Mouse (Mus musculus): ENCODE data around the gene Ube2i. TPM values are rescaled to one million over a fixed set of nuclear protein-coding genes. Genes with fewer than 3 reads are reported as not detected.
A peak's percentile ranks its signal among the peaks of the same experiment; 100 is the strongest.

Ube2i gene
- polyA plus RNA-seq, 1 experiment from 2014 or later, result 478 TPM

GRCm38 (mm10) chr17:25288842-25289241 is 14.4 kb upstream of the Ube2i start:
- Histone ChIP-seq H3K4me2 (ENCODE audit: low read depth, low read length) (no peak overlapping the region), H3K36me3 (ENCODE audit: control insufficient read depth, insufficient read depth, low read length) (no peaks in the 10 kb centered on the region), H3K27me3 (replicated peaks; ENCODE audit: control insufficient read depth, insufficient read depth, low read length) (no peaks in the 10 kb centered on the region), H3K27ac (ENCODE audit: low read length) (no peak overlapping the region), H3K9ac (ENCODE audit: low read depth, low read length) (no peak overlapping the region), H3K4me1 (ENCODE audit: control insufficient read depth, insufficient read depth, low read length) (no peaks in the 10 kb centered on the region), H3K4me3 (ENCODE audit: low read length) (no peak overlapping the region), H3K9me3 (ENCODE audit: control insufficient read depth, low read length) (no peaks in the 10 kb centered on the region)
- WGBS, result 20% methylated on average over 4 of the region's 4 CpGs
- no peak for ATAC-seq

GRCm38 (mm10) chr17:25285033-25285432 is 10.6 kb upstream of the Ube2i start:
- Histone ChIP-seq H3K4me2 (ENCODE audit: low read depth, low read length) (no peak overlapping the region), H3K27me3 (replicated peaks; ENCODE audit: control insufficient read depth, insufficient read depth, low read length) (no peaks in the 10 kb centered on the region), H3K4me3 (ENCODE audit: low read length) (no peak overlapping the region), H3K36me3 (ENCODE audit: control insufficient read depth, insufficient read depth, low read length) (no peaks in the 10 kb centered on the region), H3K27ac (ENCODE audit: low read length) (no peak overlapping the region), H3K9me3 (ENCODE audit: control insufficient read depth, low read length) (no peaks in the 10 kb centered on the region), H3K4me1 (ENCODE audit: control insufficient read depth, insufficient read depth, low read length) (no peaks in the 10 kb centered on the region; the same call in 1 of the 2 replicates), H3K9ac (ENCODE audit: low read depth, low read length) (no peak overlapping the region)
- WGBS, result 21% methylated on average over 3 of the region's 3 CpGs
- peak; percentile 40; the same call in 1 of the 2 replicates for ATAC-seq

DNA sequence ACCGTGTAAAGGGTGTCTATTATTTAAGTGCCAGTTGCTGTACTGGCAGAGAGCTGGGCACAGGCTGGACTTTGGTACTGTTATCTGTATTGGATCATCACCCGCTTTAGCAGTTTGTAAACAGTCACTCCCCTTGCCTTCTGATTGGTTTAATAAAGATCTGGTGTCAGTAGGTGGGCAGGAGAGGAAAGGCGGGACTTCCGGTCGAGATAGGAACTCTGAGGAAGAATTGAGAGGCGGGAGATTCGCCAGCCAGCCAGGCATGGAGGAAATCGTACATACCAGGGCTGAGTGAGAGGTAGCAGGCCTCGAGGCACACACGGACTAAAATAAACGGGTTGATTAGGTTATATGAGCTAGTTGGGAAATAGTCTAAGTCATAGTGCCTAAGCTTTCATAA is 7.7 kb upstream of the Ube2i start:
- H3K27me3 ChIP-seq (replicated peaks; ENCODE audit: control insufficient read depth, insufficient read depth, low read length), result no peaks in the 10 kb centered on the region
- no peak overlapping the region for H3K27ac ChIP-seq (ENCODE audit: low read length)
- no peaks in the 10 kb centered on the region for H3K36me3 ChIP-seq (ENCODE audit: control insufficient read depth, insufficient read depth, low read length)
- no peak overlapping the region for H3K4me3 ChIP-seq (ENCODE audit: low read length)
- 26% methylated on average over 11 of the region's 11 CpGs for WGBS
- H3K4me1 ChIP-seq (ENCODE audit: control insufficient read depth, insufficient read depth, low read length), result no peaks in the 10 kb centered on the region; the same call in 1 of the 2 replicates
- no peak overlapping the region for H3K9ac ChIP-seq (ENCODE audit: low read depth, low read length)
- no peaks in the 10 kb centered on the region for H3K9me3 ChIP-seq (ENCODE audit: control insufficient read depth, low read length)
- H3K4me2 ChIP-seq (ENCODE audit: low read depth, low read length), result peak overlapping the region; percentile 4; the same call in 1 of the 2 replicates
- ATAC-seq, result peak; percentile 86

DNA sequence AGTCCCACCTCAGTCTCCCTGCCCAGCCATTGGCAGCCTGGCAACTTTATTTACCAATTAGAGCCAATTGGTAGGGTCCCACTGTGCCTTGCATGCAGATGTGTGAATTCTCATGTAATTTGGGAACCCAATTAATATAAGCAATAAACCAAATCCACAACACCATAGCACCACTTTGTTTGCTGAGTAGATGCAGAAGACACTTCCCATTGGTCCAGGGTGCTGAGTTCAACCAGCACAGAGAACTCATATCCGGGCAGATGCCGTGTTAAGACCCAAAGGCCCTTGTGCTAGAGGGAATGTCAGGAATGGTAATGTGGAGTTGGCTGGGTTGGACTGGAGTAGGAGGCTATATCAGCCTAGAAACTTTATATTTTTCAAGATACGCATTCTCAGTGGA is 1.4 kb upstream of the Ube2i start:
- Histone ChIP-seq H3K27ac (ENCODE audit: low read length) (no peak overlapping the region), H3K9ac (ENCODE audit: low read depth, low read length) (no peak overlapping the region), H3K36me3 (ENCODE audit: control insufficient read depth, insufficient read depth, low read length) (no peaks in the 10 kb centered on the region), H3K4me2 (ENCODE audit: low read depth, low read length) (no peak overlapping the region), H3K9me3 (ENCODE audit: control insufficient read depth, low read length) (no peaks in the 10 kb centered on the region), H3K4me3 (ENCODE audit: low read length) (no peak overlapping the region), H3K4me1 (ENCODE audit: control insufficient read depth, insufficient read depth, low read length) (peaks cover 14% of the 10 kb centered on the region), H3K27me3 (replicated peaks; ENCODE audit: control insufficient read depth, insufficient read depth, low read length) (no peaks in the 10 kb centered on the region)
- no peak for ATAC-seq
- 94% methylated on average over 3 of the region's 3 CpGs for WGBS

- Histone ChIP-seq H3K9ac (ENCODE audit: low read depth, low read length) (peak overlapping the region; percentile 100), H3K36me3 (ENCODE audit: control insufficient read depth, insufficient read depth, low read length) (no peaks in the 10 kb centered on the region), H3K27ac (ENCODE audit: low read length) (peak overlapping the region; percentile 99), H3K27me3 (replicated peaks; ENCODE audit: control insufficient read depth, insufficient read depth, low read length) (no peaks in the 10 kb centered on the region), H3K4me3 (ENCODE audit: low read length) (peak overlapping the region; percentile 96), H3K9me3 (ENCODE audit: control insufficient read depth, low read length) (no peaks in the 10 kb centered on the region), H3K4me1 (ENCODE audit: control insufficient read depth, insufficient read depth, low read length) (peaks cover 20% of the 10 kb centered on the region), H3K4me2 (ENCODE audit: low read depth, low read length) (peak overlapping the region; percentile 50)
- 1% methylated on average over 40 of the region's 45 CpGs for WGBS
- peak; percentile 87 for ATAC-seq
Measured at GRCm38 (mm10) chr17:25273706-25274501, 518 bp downstream of the Ube2i start.

DNA sequence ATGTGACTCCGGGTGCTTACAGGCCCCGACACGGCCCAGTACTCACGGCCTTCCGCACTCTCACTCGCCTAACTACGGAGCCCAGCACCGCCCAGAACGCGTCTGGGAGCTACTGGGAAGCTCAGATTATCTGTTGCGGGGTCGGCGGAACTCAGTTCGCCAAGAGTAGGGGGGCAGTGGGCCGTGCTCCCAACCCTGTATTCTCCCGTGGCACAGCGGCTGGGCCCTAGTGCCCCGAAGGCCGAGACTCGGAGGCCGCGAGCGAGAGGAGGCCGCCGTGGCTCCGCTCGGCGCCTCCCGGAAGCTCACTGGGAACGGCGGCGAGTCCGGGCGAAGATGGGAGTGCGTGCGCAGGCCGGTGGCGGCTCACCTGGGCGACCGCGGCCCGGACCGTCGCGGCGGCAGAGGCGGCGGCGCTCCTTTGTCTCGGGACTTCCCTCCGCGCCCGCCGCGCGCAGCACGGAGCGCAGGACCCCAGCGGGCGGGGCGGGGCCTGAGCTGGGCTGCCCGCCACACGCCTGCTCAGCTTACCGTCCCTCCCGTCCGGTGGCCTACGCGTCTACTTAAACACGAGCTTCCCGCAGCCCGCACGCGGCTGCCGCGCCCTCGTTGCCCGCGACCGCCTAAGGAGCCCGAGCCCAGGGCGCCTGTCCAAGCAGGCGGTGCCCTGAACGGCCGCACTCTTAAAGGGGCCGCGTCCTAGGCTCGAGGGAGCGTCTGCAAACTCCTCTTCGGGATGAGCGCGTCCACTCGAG is 1.3 kb downstream of the Ube2i start:
- Histone ChIP-seq H3K4me1 (ENCODE audit: control insufficient read depth, insufficient read depth, low read length) (peaks cover 20% of the 10 kb centered on the region), H3K4me3 (ENCODE audit: low read length) (peak overlapping the region; percentile 96), H3K27ac (ENCODE audit: low read length) (peak overlapping the region; percentile 99), H3K27me3 (replicated peaks; ENCODE audit: control insufficient read depth, insufficient read depth, low read length) (no peaks in the 10 kb centered on the region), H3K36me3 (ENCODE audit: control insufficient read depth, insufficient read depth, low read length) (peaks cover 6% of the 10 kb centered on the region), H3K9ac (ENCODE audit: low read depth, low read length) (peak overlapping the region; percentile 100), H3K4me2 (ENCODE audit: low read depth, low read length) (peak overlapping the region; percentile 97), H3K9me3 (ENCODE audit: control insufficient read depth, low read length) (no peaks in the 10 kb centered on the region)
- WGBS, result under 1% methylated on average over 91 of the region's 92 CpGs
- ATAC-seq, result peak; percentile 92

GRCm38 (mm10) chr17:25272326-25272725 is 2.1 kb downstream of the Ube2i start:
- Histone ChIP-seq H3K27me3 (replicated peaks; ENCODE audit: control insufficient read depth, insufficient read depth, low read length) (no peaks in the 10 kb centered on the region), H3K9me3 (ENCODE audit: control insufficient read depth, low read length) (no peaks in the 10 kb centered on the region), H3K27ac (ENCODE audit: low read length) (peak overlapping the region; percentile 99), H3K36me3 (ENCODE audit: control insufficient read depth, insufficient read depth, low read length) (peaks cover 13% of the 10 kb centered on the region), H3K9ac (ENCODE audit: low read depth, low read length) (peak overlapping the region; percentile 100), H3K4me1 (ENCODE audit: control insufficient read depth, insufficient read depth, low read length) (peaks cover 20% of the 10 kb centered on the region), H3K4me3 (ENCODE audit: low read length) (peak overlapping the region; percentile 96), H3K4me2 (ENCODE audit: low read depth, low read length) (peak overlapping the region; percentile 97)
- ATAC-seq, result peak; percentile 16; the same call in 1 of the 2 replicates
- 0% methylated on average over 10 of the region's 10 CpGs for WGBS

DNA sequence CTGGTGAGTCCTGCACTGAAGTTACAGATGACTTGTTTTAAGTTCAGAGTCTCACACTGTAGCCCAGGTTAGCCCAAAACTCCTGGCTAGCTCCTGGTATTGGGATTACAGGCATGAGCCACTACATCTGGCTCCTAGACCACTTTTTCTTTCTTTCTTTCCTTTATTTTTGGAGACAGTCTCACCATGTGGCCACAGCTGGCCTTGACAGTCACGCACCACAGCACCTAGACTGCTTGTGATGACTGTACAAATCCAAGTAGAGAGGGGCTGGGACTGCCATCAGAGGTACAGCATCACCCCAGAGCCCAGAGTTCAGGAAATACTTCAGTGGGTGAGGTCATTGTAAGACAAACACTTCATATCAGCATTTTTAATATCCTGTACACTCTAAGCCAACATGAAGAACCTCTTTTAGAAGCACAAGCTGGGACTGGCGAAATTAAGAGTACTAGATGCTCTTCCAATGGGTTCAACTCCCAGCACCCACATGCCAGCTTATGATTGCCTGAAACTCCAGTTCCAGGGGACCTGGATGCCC is 3.6 kb downstream of the Ube2i start:
- 73% methylated on average over 2 of the region's 2 CpGs for WGBS
- ATAC-seq, result no peak
- no peaks in the 10 kb centered on the region for H3K27me3 ChIP-seq (replicated peaks; ENCODE audit: control insufficient read depth, insufficient read depth, low read length)
- H3K4me3 ChIP-seq (ENCODE audit: low read length), result no peak overlapping the region
- H3K27ac ChIP-seq (ENCODE audit: low read length), result no peak overlapping the region
- peaks cover 22% of the 10 kb centered on the region for H3K36me3 ChIP-seq (ENCODE audit: control insufficient read depth, insufficient read depth, low read length)
- H3K4me2 ChIP-seq (ENCODE audit: low read depth, low read length), result peak overlapping the region; percentile 97; the same call in 1 of the 2 replicates
- peaks cover 20% of the 10 kb centered on the region for H3K4me1 ChIP-seq (ENCODE audit: control insufficient read depth, insufficient read depth, low read length)
- H3K9me3 ChIP-seq (ENCODE audit: control insufficient read depth, low read length), result no peaks in the 10 kb centered on the region
- H3K9ac ChIP-seq (ENCODE audit: low read depth, low read length), result no peak overlapping the region

GRCm38 (mm10) chr17:25264453-25264852 is 10.0 kb downstream of the Ube2i start:
- H3K4me1 ChIP-seq (ENCODE audit: control insufficient read depth, insufficient read depth, low read length), result no peaks in the 10 kb centered on the region
- H3K27me3 ChIP-seq (replicated peaks; ENCODE audit: control insufficient read depth, insufficient read depth, low read length), result no peaks in the 10 kb centered on the region
- peaks cover 48% of the 10 kb centered on the region for H3K36me3 ChIP-seq (ENCODE audit: control insufficient read depth, insufficient read depth, low read length)
- no peak overlapping the region for H3K27ac ChIP-seq (ENCODE audit: low read length)
- no peak for ATAC-seq
- no peak overlapping the region for H3K9ac ChIP-seq (ENCODE audit: low read depth, low read length)
- no peaks in the 10 kb centered on the region for H3K9me3 ChIP-seq (ENCODE audit: control insufficient read depth, low read length)
- H3K4me3 ChIP-seq (ENCODE audit: low read length), result no peak overlapping the region
- no peak overlapping the region for H3K4me2 ChIP-seq (ENCODE audit: low read depth, low read length)
- 55% methylated on average over 3 of the region's 3 CpGs for WGBS

Data from intestine, embryonic 16.5 days (tissue).